Mouse (Mus musculus) cerebellum, postnatal 14 days (tissue): ENCODE measurements around the gene Itga9.

Source experiments
- DNase-seq, 2 experiments: peaks; one replicate each; pipeline ENCODE4 v3.0.0; 2021; ENCODE audit warnings: mixed read lengths in 2 of 2

Itga9 gene

GRCm38 (mm10) chr9:118654969-118655368 is 48.5 kb downstream of the Itga9 start:
- no peak for DNase-seq

- DNase-seq = no peak
Measured at GRCm38 (mm10) chr9:118655726-118656125, 49.2 kb downstream of the Itga9 start.

GRCm38 (mm10) chr9:118658159-118658558 is 51.7 kb downstream of the Itga9 start:
- DNase-seq = no peak

- DNase-seq = no peak
Measured at GRCm38 (mm10) chr9:118659809-118660208, 53.3 kb downstream of the Itga9 start.

- no peak for DNase-seq
Measured at GRCm38 (mm10) chr9:118660259-118660658, 53.8 kb downstream of the Itga9 start.

- DNase-seq = no peak
Measured at GRCm38 (mm10) chr9:118662026-118662425, 55.5 kb downstream of the Itga9 start.

- DNase-seq = no peak
Measured at GRCm38 (mm10) chr9:118662476-118662875, 56.0 kb downstream of the Itga9 start.

GRCm38 (mm10) chr9:118663938-118664337 is 57.4 kb downstream of the Itga9 start:
- no peak for DNase-seq

- DNase-seq = no peak
Measured at GRCm38 (mm10) chr9:118666069-118666468, 59.6 kb downstream of the Itga9 start.

- DNase-seq = no peak
Measured at GRCm38 (mm10) chr9:118669696-118670095, 63.2 kb downstream of the Itga9 start.

GRCm38 (mm10) chr9:118674277-118674676 is 67.8 kb downstream of the Itga9 start:
- no peak for DNase-seq

- DNase-seq = no peak
Measured at GRCm38 (mm10) chr9:118674761-118675160, 68.3 kb downstream of the Itga9 start.

- DNase-seq = no peak
Measured at GRCm38 (mm10) chr9:118675573-118676170, 69.2 kb downstream of the Itga9 start.

- DNase-seq = no peak
Measured at GRCm38 (mm10) chr9:118676692-118677091, 70.2 kb downstream of the Itga9 start.

GRCm38 (mm10) chr9:118677349-118677748 is 70.9 kb downstream of the Itga9 start:
- DNase-seq = no peak

- DNase-seq = no peak
Measured at GRCm38 (mm10) chr9:118678020-118678750, 71.7 kb downstream of the Itga9 start.

- no peak for DNase-seq
Measured at GRCm38 (mm10) chr9:118678759-118679158, 72.3 kb downstream of the Itga9 start.

- DNase-seq = no peak
Measured at GRCm38 (mm10) chr9:118681506-118681905, 75.0 kb downstream of the Itga9 start.

- no peak for DNase-seq
Measured at GRCm38 (mm10) chr9:118682154-118682553, 75.7 kb downstream of the Itga9 start.

- no peak for DNase-seq
Measured at GRCm38 (mm10) chr9:118683507-118683906, 77.0 kb downstream of the Itga9 start.

- no peak for DNase-seq
Measured at GRCm38 (mm10) chr9:118684343-118684742, 77.9 kb downstream of the Itga9 start.

GRCm38 (mm10) chr9:118686166-118686961 is 79.9 kb downstream of the Itga9 start:
- no peak for DNase-seq

GRCm38 (mm10) chr9:118688248-118688647 is 81.8 kb downstream of the Itga9 start:
- no peak for DNase-seq
